Mouse (Mus musculus) cerebellum, postnatal 10 days (tissue): Measurements from ENCODE around the gene Ugt1a9.
A peak's percentile ranks its signal among the peaks of the same experiment; 100 is the strongest.

ENCODE experiments used
- DNase-seq, 2 experiments: peaks; one replicate each; pipeline ENCODE4 v3.0.0; 2021; ENCODE audit warnings: mixed read lengths in 2 of 2

Gene Ugt1a9

GRCm38 (mm10) chr1:88262255-88262654 is 191.7 kb downstream of the Ugt1a9 start:
- DNase-seq: peak; percentile 76

GRCm38 (mm10) chr1:88262961-88263360 is 192.4 kb downstream of the Ugt1a9 start:
- peak; percentile 25 to 30 for DNase-seq

- DNase-seq: peak in 1 of 2 experiments; percentile 9
These were observed 193.2 kb downstream of the Ugt1a9 start for GRCm38 (mm10) chr1:88263778-88264177.

GRCm38 (mm10) chr1:88264237-88264868 is 193.8 kb downstream of the Ugt1a9 start:
- peak in 1 of 2 experiments; percentile 16 for DNase-seq

GRCm38 (mm10) chr1:88264869-88265240 is 194.3 kb downstream of the Ugt1a9 start:
- DNase-seq: peak; percentile 62 to 71

GRCm38 (mm10) chr1:88266123-88266522 is 195.5 kb downstream of the Ugt1a9 start:
- no peak for DNase-seq

- no peak for DNase-seq
These were observed 196.9 kb downstream of the Ugt1a9 start for GRCm38 (mm10) chr1:88267489-88267888.

GRCm38 (mm10) chr1:88268070-88268469 is 197.5 kb downstream of the Ugt1a9 start:
- no peak for DNase-seq
